Mouse (Mus musculus) bone marrow, adult 2 months (tissue): Measurements from ENCODE around the gene Map4k4.

ENCODE experiments used
- CTCF ChIP-seq: fragments of 200-500 bp; IDR thresholded peaks from 2 replicates; pipeline ENCODE4 v1.5.1; 2011; ENCODE audit warnings: low read length, control low read depth; ENCODE audit not compliant: control insufficient read depth, insufficient read depth
- POLR2A ChIP-seq: fragments of 200-500 bp; IDR thresholded peaks from 2 replicates; pipeline ENCODE4 v1.6.1; 2011; ENCODE audit warnings: low read depth, mild to moderate bottlenecking, control low read depth, low read length, borderline replicate concordance; ENCODE audit not compliant: control insufficient read depth

DNA sequence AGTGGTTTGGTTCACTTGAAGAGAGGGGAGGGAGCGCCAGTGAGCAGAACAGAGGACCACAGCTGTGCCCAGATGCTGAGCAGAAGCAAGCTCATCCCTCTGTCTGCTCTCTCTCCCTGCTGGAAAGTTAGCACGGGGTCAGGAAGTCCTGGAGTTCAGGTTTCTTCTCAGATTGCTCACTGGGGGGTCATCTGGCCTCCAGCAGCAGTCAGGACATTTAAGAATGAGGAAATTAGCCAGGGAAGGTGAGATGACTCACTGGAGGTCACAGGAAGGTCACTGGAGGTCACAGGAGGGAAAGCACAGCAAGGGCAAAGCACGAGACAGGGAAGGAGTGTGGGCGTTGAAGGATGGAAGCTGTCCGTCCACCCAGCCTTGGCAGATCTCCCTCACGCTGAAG lies 41.5 kb upstream of the Map4k4 start:
- no peak for TF ChIP-seq POLR2A
- no peak for TF ChIP-seq CTCF
